Mouse (Mus musculus) ES-E14 (cell line): ENCODE results near the gene Trio.

Experiments
- HCFC1 ChIP-seq: IDR thresholded peaks from 2 replicates; pipeline ENCODE4 v1.6.1; 2012; ENCODE audit warnings: low read length, inconsistent platforms, borderline replicate concordance; ENCODE audit not compliant: insufficient read depth
- ZC3H11A ChIP-seq: IDR thresholded peaks from 2 replicates; pipeline ENCODE4 v1.6.1; 2012; ENCODE audit warnings: low read depth, mild to moderate bottlenecking, inconsistent platforms, low read length, borderline replicate concordance

DNA sequence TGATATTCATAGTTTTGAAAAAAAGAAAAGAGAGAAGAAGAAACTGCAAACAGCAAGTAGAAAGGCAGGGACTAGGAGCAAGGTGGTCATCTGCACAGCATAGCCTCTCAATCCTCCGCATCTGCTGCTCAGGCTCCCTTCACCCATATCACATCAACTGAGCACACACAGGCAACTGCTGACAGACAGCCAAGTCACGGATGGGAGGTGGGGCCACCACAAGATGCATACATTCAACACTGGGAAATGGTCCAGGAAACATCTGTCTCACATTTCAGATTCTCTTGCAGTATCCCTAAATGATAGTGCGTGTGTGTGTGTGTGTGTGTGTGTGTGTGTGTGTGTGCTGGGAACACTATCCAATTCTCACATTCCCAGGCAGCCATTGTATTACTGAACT, 247.4 kb downstream of the Trio start:
- no peak for TF ChIP-seq ZC3H11A
- TF ChIP-seq HCFC1, result no peak
